Mouse (Mus musculus): ENCODE measurements around the gene Fam221a. TPM values are rescaled to one million over a fixed set of nuclear protein-coding genes. Genes with fewer than 3 reads are reported as not detected.

Fam221a gene
- polyA plus RNA-seq, 1 experiment from 2014 or later: 7.3 TPM

DNA sequence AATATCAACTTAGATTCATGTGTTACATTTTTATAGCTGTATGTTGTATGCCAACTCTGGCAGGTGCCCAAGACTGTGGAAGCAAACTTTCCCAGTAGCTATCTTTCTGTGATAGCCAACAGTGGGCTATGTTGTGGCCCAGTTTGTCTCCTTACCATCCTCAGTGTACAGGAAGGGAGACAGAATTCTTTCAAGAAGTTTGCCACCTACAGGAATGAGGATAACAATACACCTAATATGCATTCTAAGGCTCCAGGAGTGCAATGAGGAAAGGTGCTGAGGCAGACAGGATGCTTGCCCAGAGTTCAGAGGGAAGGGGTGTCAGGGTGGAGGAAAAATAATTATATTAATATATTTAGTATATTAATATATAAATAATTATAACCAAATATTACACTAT is 7.1 kb upstream of the Fam221a start:
- Histone ChIP-seq H3K4me2 (ENCODE audit: low read depth, low read length) (no peak overlapping the region), H3K27me3 (ENCODE audit: control insufficient read depth, insufficient read depth, low read length) (no peaks in the 10 kb centered on the region), H3K4me3 (ENCODE audit: low read depth, low read length) (no peak overlapping the region), H3K9me3 (ENCODE audit: control insufficient read depth, low read length) (no peaks in the 10 kb centered on the region), H3K9ac (replicated peaks; ENCODE audit: low read depth, low read length) (no peak overlapping the region), H3K27ac (ENCODE audit: low read depth, low read length) (no peak overlapping the region), H3K36me3 (ENCODE audit: control insufficient read depth, insufficient read depth, low read length) (no peaks in the 10 kb centered on the region), H3K4me1 (ENCODE audit: control insufficient read depth, insufficient read depth, low read length) (no peaks in the 10 kb centered on the region)
- no peak for ATAC-seq (ENCODE audit: low read depth)

DNA sequence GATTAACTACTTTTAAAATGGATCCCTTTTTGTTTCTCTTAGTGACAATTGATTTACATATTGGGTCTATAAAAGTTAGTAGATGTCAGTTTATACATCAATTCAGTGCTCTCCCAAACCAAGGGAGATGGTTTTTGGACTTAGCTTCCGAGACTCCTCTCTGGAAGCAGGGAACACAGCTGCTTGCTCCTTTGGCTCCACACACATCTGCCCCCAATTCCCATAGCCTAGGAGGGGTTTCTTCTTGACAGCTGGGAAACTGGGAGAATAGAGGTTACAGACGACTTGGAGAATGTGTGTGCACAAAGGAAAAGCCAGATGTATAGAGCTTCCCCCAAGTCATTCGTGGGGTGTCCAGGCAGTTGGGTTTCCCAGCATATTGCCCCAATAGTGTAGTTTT is 673 bp downstream of the Fam221a start:
- peaks cover 5% of the 10 kb centered on the region; the same call in 1 of the 2 replicates for H3K4me1 ChIP-seq (ENCODE audit: control insufficient read depth, insufficient read depth, low read length)
- H3K27ac ChIP-seq (ENCODE audit: low read depth, low read length): no peak overlapping the region
- peak overlapping the region; percentile 85 for H3K4me2 ChIP-seq (ENCODE audit: low read depth, low read length)
- H3K9me3 ChIP-seq (ENCODE audit: control insufficient read depth, low read length): no peaks in the 10 kb centered on the region
- H3K27me3 ChIP-seq (ENCODE audit: control insufficient read depth, insufficient read depth, low read length): no peaks in the 10 kb centered on the region
- no peak for ATAC-seq (ENCODE audit: low read depth)
- no peaks in the 10 kb centered on the region for H3K36me3 ChIP-seq (ENCODE audit: control insufficient read depth, insufficient read depth, low read length)
- no peak overlapping the region; the same call in 1 of the 2 replicates for H3K9ac ChIP-seq (replicated peaks; ENCODE audit: low read depth, low read length)
- H3K4me3 ChIP-seq (ENCODE audit: low read depth, low read length): peak overlapping the region; percentile 49
- 36% methylated on average over 3 of the region's 3 CpGs for WGBS

DNA sequence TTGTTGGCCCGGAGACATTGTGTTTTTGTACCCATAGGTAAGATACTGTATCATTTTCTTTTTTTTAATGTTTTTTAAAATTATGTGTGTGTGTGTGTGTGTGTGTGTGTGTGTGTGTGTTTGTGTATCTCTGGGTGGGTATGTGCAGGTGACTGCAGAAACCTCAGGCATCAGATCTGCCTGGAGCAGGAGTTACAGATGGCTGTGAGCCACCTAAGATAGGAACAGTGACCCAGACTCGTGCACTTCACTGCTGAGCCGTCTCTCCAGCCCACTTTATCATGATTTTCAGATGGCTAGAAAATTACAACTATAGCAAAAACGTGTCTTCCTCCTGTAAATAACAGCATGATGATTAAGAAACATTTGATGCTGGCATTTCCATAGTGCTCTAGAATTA is 5.2 kb downstream of the Fam221a start:
- H3K9ac ChIP-seq (replicated peaks; ENCODE audit: low read depth, low read length): no peak overlapping the region
- ATAC-seq (ENCODE audit: low read depth): no peak
- H3K27me3 ChIP-seq (ENCODE audit: control insufficient read depth, insufficient read depth, low read length): no peaks in the 10 kb centered on the region
- no peak overlapping the region for H3K4me2 ChIP-seq (ENCODE audit: low read depth, low read length)
- H3K9me3 ChIP-seq (ENCODE audit: control insufficient read depth, low read length): no peaks in the 10 kb centered on the region
- peaks cover 5% of the 10 kb centered on the region; the same call in 1 of the 2 replicates for H3K4me1 ChIP-seq (ENCODE audit: control insufficient read depth, insufficient read depth, low read length)
- WGBS: 81% methylated on average over 4 of the region's 4 CpGs
- H3K4me3 ChIP-seq (ENCODE audit: low read depth, low read length): no peak overlapping the region
- H3K36me3 ChIP-seq (ENCODE audit: control insufficient read depth, insufficient read depth, low read length): no peaks in the 10 kb centered on the region
- H3K27ac ChIP-seq (ENCODE audit: low read depth, low read length): no peak overlapping the region

DNA sequence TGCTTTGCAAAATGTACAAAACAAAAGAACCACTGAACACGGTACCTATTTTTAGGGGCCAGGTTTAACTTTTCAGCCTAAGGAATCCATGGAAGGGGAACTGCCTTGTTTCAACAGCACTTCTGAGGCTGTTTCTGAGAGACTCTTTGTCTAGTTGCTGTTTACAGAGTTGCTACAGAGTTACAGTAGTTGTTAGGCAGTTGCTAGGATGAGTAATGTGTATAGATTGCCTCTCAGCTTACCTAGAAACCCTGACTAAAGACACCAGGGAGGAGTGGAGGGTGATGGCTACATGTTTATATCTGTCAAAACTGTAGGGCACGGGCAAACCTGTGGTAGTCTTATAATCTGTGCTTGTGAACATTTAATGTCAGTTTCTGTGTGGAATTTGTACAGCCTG is 6.4 kb downstream of the Fam221a start:
- H3K9me3 ChIP-seq (ENCODE audit: control insufficient read depth, low read length): no peaks in the 10 kb centered on the region
- H3K4me3 ChIP-seq (ENCODE audit: low read depth, low read length): no peak overlapping the region
- no peaks in the 10 kb centered on the region for H3K36me3 ChIP-seq (ENCODE audit: control insufficient read depth, insufficient read depth, low read length)
- H3K9ac ChIP-seq (replicated peaks; ENCODE audit: low read depth, low read length): no peak overlapping the region
- no peaks in the 10 kb centered on the region for H3K27me3 ChIP-seq (ENCODE audit: control insufficient read depth, insufficient read depth, low read length)
- no peak overlapping the region for H3K4me2 ChIP-seq (ENCODE audit: low read depth, low read length)
- no peak overlapping the region for H3K27ac ChIP-seq (ENCODE audit: low read depth, low read length)
- H3K4me1 ChIP-seq (ENCODE audit: control insufficient read depth, insufficient read depth, low read length): no peaks in the 10 kb centered on the region
- 65% methylated on average over 2 of the region's 2 CpGs for WGBS
- no peak for ATAC-seq (ENCODE audit: low read depth)

DNA sequence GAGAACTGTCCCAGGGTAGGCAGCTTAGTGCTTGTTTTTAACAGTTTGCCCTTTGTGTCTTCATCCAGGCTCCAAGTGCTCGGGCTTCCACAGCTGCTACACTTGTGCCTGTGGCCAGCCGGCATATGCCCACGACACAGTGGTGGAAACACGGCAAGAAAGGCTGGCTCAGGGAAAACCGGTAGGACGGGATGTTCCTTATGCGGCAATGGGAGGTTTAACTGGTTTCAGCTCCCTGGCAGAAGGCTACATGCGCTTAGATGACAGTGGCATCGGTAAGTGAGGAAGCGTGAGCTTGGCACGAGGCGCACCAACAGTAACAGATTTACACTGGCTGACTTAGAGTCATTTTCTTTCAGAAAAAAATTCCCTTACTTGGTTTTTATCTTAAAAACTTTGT is 10.8 kb downstream of the Fam221a start:
- Histone ChIP-seq H3K27ac (ENCODE audit: low read depth, low read length) (no peak overlapping the region), H3K36me3 (ENCODE audit: control insufficient read depth, insufficient read depth, low read length) (no peaks in the 10 kb centered on the region), H3K4me3 (ENCODE audit: low read depth, low read length) (no peak overlapping the region), H3K9ac (replicated peaks; ENCODE audit: low read depth, low read length) (no peak overlapping the region), H3K4me2 (ENCODE audit: low read depth, low read length) (no peak overlapping the region), H3K9me3 (ENCODE audit: control insufficient read depth, low read length) (no peaks in the 10 kb centered on the region), H3K27me3 (ENCODE audit: control insufficient read depth, insufficient read depth, low read length) (no peaks in the 10 kb centered on the region), H3K4me1 (ENCODE audit: control insufficient read depth, insufficient read depth, low read length) (no peaks in the 10 kb centered on the region)
- no peak for ATAC-seq (ENCODE audit: low read depth)
- 66% methylated on average over 12 of the region's 12 CpGs for WGBS

DNA sequence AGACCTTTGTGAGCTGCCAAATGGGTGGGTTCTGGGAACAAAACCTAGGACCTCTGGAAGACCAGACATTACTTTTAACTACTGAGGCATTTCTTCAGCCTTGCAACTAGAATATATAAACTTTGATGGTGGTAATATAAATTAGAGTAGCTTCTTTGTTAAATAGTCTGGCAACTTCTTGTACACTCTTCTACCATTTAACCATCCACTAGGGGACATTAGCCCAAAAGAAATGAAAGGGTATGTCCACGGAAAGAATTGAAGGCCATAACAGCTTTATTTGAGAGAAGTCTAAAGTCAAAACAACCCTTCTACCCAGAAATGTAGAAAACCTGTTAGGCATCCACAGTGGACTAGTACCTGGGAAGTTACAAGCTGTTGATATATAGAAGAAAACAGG is 26.7 kb downstream of the Fam221a start:
- H3K36me3 ChIP-seq (ENCODE audit: control insufficient read depth, insufficient read depth, low read length): no peaks in the 10 kb centered on the region
- WGBS: 73% methylated on average over 1 of the region's 1 CpGs
- no peaks in the 10 kb centered on the region for H3K9me3 ChIP-seq (ENCODE audit: control insufficient read depth, low read length)
- ATAC-seq (ENCODE audit: low read depth): no peak
- no peak overlapping the region for H3K4me2 ChIP-seq (ENCODE audit: low read depth, low read length)
- H3K9ac ChIP-seq (replicated peaks; ENCODE audit: low read depth, low read length): no peak overlapping the region
- H3K27ac ChIP-seq (ENCODE audit: low read depth, low read length): no peak overlapping the region
- no peaks in the 10 kb centered on the region for H3K27me3 ChIP-seq (ENCODE audit: control insufficient read depth, insufficient read depth, low read length)
- no peak overlapping the region for H3K4me3 ChIP-seq (ENCODE audit: low read depth, low read length)
- H3K4me1 ChIP-seq (ENCODE audit: control insufficient read depth, insufficient read depth, low read length): no peaks in the 10 kb centered on the region

DNA sequence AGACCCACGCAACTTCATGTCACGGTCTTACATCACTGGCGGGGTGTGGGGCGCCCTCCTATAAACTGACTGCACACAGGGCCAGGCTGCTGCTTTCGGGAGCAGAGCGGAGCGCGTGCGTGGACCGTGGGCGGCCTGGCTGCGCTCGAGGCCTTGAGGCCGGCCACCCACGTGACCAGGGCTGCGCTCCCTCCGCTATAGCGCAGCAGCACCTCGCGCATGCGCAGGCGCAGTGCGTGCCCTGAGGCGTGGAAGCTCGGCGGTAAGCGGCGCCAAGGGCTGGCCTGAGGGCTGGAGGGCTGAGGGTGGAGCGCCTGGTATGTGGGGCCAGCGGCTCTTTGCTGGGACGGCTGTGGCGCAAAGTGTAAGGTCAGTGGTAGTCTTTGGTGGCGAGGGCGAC is 27.8 kb downstream of the Fam221a start, which contains the start of gene Stk31:
TSS of gene Stk31 (plus strand) at position 289 of the 400 bp plus-strand sequence.
- Histone ChIP-seq H3K9me3 (ENCODE audit: control insufficient read depth, low read length) (no peaks in the 10 kb centered on the region), H3K27ac (ENCODE audit: low read depth, low read length) (no peak within 1 kb of the TSS), H3K4me2 (ENCODE audit: low read depth, low read length) (no peak within 1 kb of the TSS), H3K4me3 (ENCODE audit: low read depth, low read length) (no peak within 1 kb of the TSS), H3K9ac (replicated peaks; ENCODE audit: low read depth, low read length) (no peak within 1 kb of the TSS), H3K36me3 (ENCODE audit: control insufficient read depth, insufficient read depth, low read length) (no peaks in the 10 kb centered on the region), H3K27me3 (ENCODE audit: control insufficient read depth, insufficient read depth, low read length) (no peaks in the 10 kb centered on the region), H3K4me1 (ENCODE audit: control insufficient read depth, insufficient read depth, low read length) (no peaks in the 10 kb centered on the region)
- 87% methylated on average over 34 of the region's 34 CpGs for WGBS
- ATAC-seq (ENCODE audit: low read depth): no peak

DNA sequence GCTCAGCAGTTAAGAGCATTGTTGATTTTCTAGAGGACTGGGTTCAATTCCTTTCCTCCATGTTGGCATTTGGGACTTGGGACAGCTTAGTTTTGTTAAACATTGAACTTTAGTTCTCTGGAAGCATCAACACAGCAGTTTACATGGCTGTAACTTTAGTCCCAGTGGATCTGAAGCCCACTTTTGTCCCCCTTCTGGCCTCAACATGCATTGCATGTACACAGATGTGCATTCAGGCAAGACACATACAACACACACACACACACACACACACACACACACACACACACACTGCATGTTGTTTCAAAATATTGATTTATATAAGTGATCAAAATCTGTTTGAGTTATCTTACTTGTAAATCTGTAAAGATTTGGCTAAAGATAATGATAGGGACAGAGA is 29.9 kb downstream of the Fam221a start:
- Histone ChIP-seq H3K36me3 (ENCODE audit: control insufficient read depth, insufficient read depth, low read length) (no peaks in the 10 kb centered on the region), H3K9me3 (ENCODE audit: control insufficient read depth, low read length) (no peaks in the 10 kb centered on the region), H3K27me3 (ENCODE audit: control insufficient read depth, insufficient read depth, low read length) (no peaks in the 10 kb centered on the region), H3K4me2 (ENCODE audit: low read depth, low read length) (no peak overlapping the region), H3K9ac (replicated peaks; ENCODE audit: low read depth, low read length) (no peak overlapping the region), H3K27ac (ENCODE audit: low read depth, low read length) (no peak overlapping the region), H3K4me1 (ENCODE audit: control insufficient read depth, insufficient read depth, low read length) (no peaks in the 10 kb centered on the region), H3K4me3 (ENCODE audit: low read depth, low read length) (no peak overlapping the region)
- ATAC-seq (ENCODE audit: low read depth): no peak

DNA sequence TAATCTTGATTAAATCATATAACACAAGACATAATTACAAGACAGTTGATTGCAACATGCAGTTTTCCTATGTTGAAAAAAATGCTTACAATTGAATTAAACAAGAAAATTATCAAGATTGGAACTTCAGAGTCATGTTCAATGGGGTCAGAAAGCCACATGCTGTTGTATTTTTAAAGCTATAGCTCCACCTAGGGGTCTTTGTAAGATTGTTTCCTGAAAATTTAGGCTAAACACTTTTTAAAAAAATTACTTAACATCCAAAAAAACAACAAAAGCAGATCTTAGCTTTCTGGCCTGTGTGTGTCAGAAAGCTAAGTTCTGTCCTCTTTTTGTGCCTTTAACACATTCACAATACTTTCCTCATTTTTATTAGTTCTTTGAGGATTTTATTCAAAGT is 30.8 kb downstream of the Fam221a start:
- Histone ChIP-seq H3K36me3 (ENCODE audit: control insufficient read depth, insufficient read depth, low read length) (no peaks in the 10 kb centered on the region), H3K4me2 (ENCODE audit: low read depth, low read length) (no peak overlapping the region), H3K9me3 (ENCODE audit: control insufficient read depth, low read length) (no peaks in the 10 kb centered on the region), H3K27me3 (ENCODE audit: control insufficient read depth, insufficient read depth, low read length) (no peaks in the 10 kb centered on the region), H3K4me3 (ENCODE audit: low read depth, low read length) (no peak overlapping the region), H3K4me1 (ENCODE audit: control insufficient read depth, insufficient read depth, low read length) (no peaks in the 10 kb centered on the region), H3K9ac (replicated peaks; ENCODE audit: low read depth, low read length) (no peak overlapping the region), H3K27ac (ENCODE audit: low read depth, low read length) (no peak overlapping the region)
- no peak for ATAC-seq (ENCODE audit: low read depth)

DNA sequence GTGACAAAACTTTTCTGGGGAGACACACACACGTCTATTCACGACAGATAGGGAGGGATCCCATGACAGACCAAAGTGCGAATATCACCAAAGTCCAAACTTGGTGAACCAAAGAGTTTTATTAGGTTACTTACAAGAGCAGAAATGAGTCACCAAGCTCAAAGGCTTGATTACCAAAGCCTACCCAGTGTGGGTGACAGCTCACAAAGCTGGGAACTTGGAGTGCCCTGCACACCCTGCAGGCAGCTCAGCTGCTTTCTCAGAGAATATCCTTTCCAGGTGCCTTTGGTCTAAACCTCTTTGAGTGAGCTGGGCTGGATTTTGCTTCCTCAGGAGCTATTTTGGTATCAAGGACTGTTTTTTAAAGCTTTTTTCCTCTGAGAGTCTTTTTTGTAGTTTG is 43.3 kb downstream of the Fam221a start:
- Histone ChIP-seq H3K36me3 (ENCODE audit: control insufficient read depth, insufficient read depth, low read length) (no peaks in the 10 kb centered on the region), H3K27ac (ENCODE audit: low read depth, low read length) (no peak overlapping the region), H3K27me3 (ENCODE audit: control insufficient read depth, insufficient read depth, low read length) (no peaks in the 10 kb centered on the region), H3K9me3 (ENCODE audit: control insufficient read depth, low read length) (no peaks in the 10 kb centered on the region), H3K9ac (replicated peaks; ENCODE audit: low read depth, low read length) (no peak overlapping the region), H3K4me1 (ENCODE audit: control insufficient read depth, insufficient read depth, low read length) (no peaks in the 10 kb centered on the region), H3K4me2 (ENCODE audit: low read depth, low read length) (no peak overlapping the region), H3K4me3 (ENCODE audit: low read depth, low read length) (no peak overlapping the region)
- WGBS: 89% methylated on average over 3 of the region's 3 CpGs
- no peak for ATAC-seq (ENCODE audit: low read depth)

Measured in neural tube, embryonic 14.5 days (tissue).